13 mouse cellular contexts compared by ENCODE assay signal in the genomic region with DNA sequence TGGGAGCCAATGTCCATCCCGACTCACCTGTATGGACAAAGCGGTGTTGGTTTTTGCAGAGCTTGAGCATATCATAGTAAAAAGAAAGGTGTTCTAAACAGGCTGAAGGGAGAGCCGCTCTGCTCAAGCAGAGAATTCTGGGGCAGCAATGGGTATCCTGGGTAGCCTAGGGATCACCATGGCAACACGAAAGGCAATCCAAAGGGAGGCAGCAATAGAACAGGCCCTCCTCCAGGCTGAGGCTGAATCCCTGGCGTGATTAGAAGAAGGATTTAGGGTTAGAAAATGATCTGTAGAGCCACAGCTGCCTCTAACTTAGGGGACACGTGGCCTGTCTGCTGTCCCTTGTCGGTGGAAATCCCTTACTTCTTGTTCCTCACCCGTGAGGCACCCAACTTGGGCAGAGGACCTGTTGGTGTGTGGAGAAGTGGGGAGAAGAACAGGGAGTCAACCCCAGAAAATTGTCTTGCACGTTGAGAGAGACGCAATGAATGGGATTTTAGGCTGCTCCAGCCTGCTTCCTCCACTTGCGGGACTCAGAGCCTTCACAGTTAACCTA. TPM values are rescaled to one million over a fixed set of nuclear protein-coding genes. Genes with fewer than 3 reads are reported as not detected.
DNase-seq lines count a peak whose midpoint lies in the region; ATAC-seq and TF ChIP-seq lines count a peak whose summit lies in the region.
"Had no signal": no experiment of that assay in that cellular context is flagged by ENCODE, and none has a peak within 500 bp of the region (broad histone marks: within the 10 kb centered on the region; RNA-seq: fewer than 3 reads in every experiment).

No protein-coding gene starts in this region.

- no peak overlapping the region for H3K4me2 ChIP-seq in forebrain, postnatal 0 days (ENCODE audit: low read depth)
- no peak overlapping the region for H3K4me2 ChIP-seq in neural tube, embryonic 15.5 days
- no peak overlapping the region for H3K4me2 ChIP-seq in intestine, postnatal 0 days (replicated peaks; ENCODE audit: low read depth)
- H3K4me2 ChIP-seq: heart, embryonic 13.5 days had no signal

- 13% methylated on average over 11 of the region's 11 CpGs for WGBS in forebrain, postnatal 0 days
- 24% methylated on average over 11 of the region's 11 CpGs for WGBS in neural tube, embryonic 15.5 days
- 68% methylated on average over 11 of the region's 11 CpGs for WGBS in intestine, postnatal 0 days

- intact Hi-C loops in left cerebral cortex, adult 2 months (cut with DNase I): no loop called here

- peak; percentile 86 for ATAC-seq in forebrain, postnatal 0 days
- peak; percentile 60; the same call in 1 of the 2 replicates for ATAC-seq in neural tube, embryonic 15.5 days (ENCODE audit: low FRiP score)
- ATAC-seq in intestine, postnatal 0 days: no peak

- H3K4me3 ChIP-seq in left cerebral cortex, adult 2 months: no peak overlapping the region
- H3K4me3 ChIP-seq in forebrain, postnatal 0 days (ENCODE audit: low read depth, low read length): no peak overlapping the region
- H3K4me3 ChIP-seq in neural tube, embryonic 15.5 days (replicated peaks): no peak overlapping the region
- no peak overlapping the region for H3K4me3 ChIP-seq in intestine, postnatal 0 days (ENCODE audit: low read depth, low read length)
- H3K4me3 ChIP-seq: heart, embryonic 13.5 days; megakaryocyte, embryonic 14.5 days had no signal

- peak; percentile 33 to 54 for DNase-seq in left cerebral cortex, adult 2 months (ENCODE audit: extremely low spot score in 1 of 2, low spot score in 2 of 2)
- DNase-seq in left cerebral cortex, adult 11 months (ENCODE audit: low spot score): no peak
- DNase-seq in forebrain, postnatal 0 days: peak; percentile 72
- DNase-seq in layer of hippocampus, postnatal 25 days (ENCODE audit: extremely low spot score in 1 of 2, low spot score in 1 of 2): peak; percentile 28 to 36
- no peak for DNase-seq in lung, postnatal 4 days
- no peak for DNase-seq in thymus, postnatal 10 days (ENCODE audit: low spot score in 2 of 2)
- DNase-seq: kidney, adult 9 months; liver had no signal

- no peak for TF ChIP-seq CTCF in left cerebral cortex, adult 2 months (IDR thresholded peaks at IDR 0.05)
- no peak for TF ChIP-seq CTCF in forebrain, postnatal 0 days (IDR thresholded peaks at IDR 0.05; ENCODE audit: low read depth)
- no peak for TF ChIP-seq CTCF in intestine, postnatal 0 days (IDR thresholded peaks at IDR 0.05; ENCODE audit: low read depth)

- no peaks in the 10 kb centered on the region for H3K27me3 ChIP-seq in forebrain, postnatal 0 days (ENCODE audit: insufficient read depth, low read length)
- H3K27me3 ChIP-seq in neural tube, embryonic 15.5 days (replicated peaks): no peaks in the 10 kb centered on the region
- H3K27me3 ChIP-seq in intestine, postnatal 0 days (replicated peaks; ENCODE audit: control insufficient read depth, insufficient read depth, low read length): no peaks in the 10 kb centered on the region

- H3K9me3 ChIP-seq in forebrain, postnatal 0 days (ENCODE audit: low read length): no peaks in the 10 kb centered on the region
- H3K9me3 ChIP-seq in neural tube, embryonic 15.5 days (replicated peaks): no peaks in the 10 kb centered on the region
- H3K9me3 ChIP-seq in intestine, postnatal 0 days (ENCODE audit: control insufficient read depth): 0 out of 2 replicates have a peak, but pooled peaks cover 4% of the 10 kb centered on the region

- peak overlapping the region; percentile 64 for H3K27ac ChIP-seq in left cerebral cortex, adult 2 months
- peak overlapping the region; percentile 47 for H3K27ac ChIP-seq in forebrain, postnatal 0 days (ENCODE audit: low read depth, low read length)
- no peak overlapping the region for H3K27ac ChIP-seq in neural tube, embryonic 15.5 days (replicated peaks)
- no peak overlapping the region for H3K27ac ChIP-seq in intestine, postnatal 0 days (ENCODE audit: low read depth, low read length)
- H3K27ac ChIP-seq: heart, embryonic 13.5 days had no signal

- H3K4me1 ChIP-seq in forebrain, postnatal 0 days (ENCODE audit: insufficient read depth): peaks cover 19% of the 10 kb centered on the region
- H3K4me1 ChIP-seq in neural tube, embryonic 15.5 days: peaks cover 34% of the 10 kb centered on the region
- H3K4me1 ChIP-seq in intestine, postnatal 0 days (replicated peaks; ENCODE audit: control insufficient read depth, insufficient read depth, low read length): no peaks in the 10 kb centered on the region

- H3K36me3 ChIP-seq in forebrain, postnatal 0 days (ENCODE audit: insufficient read depth): no peaks in the 10 kb centered on the region
- H3K36me3 ChIP-seq in neural tube, embryonic 15.5 days: no peaks in the 10 kb centered on the region
- H3K36me3 ChIP-seq in intestine, postnatal 0 days (ENCODE audit: control insufficient read depth, insufficient read depth): no peaks in the 10 kb centered on the region
- H3K36me3 ChIP-seq: heart, embryonic 13.5 days had no signal

- H3K9ac ChIP-seq in forebrain, postnatal 0 days: no peak overlapping the region
- H3K9ac ChIP-seq in neural tube, embryonic 15.5 days (replicated peaks): no peak overlapping the region
- H3K9ac ChIP-seq in intestine, postnatal 0 days (ENCODE audit: low read depth, low read length): no peak overlapping the region
- H3K9ac ChIP-seq: heart, embryonic 13.5 days had no signal

RNA-seq across cellular contexts. Expression of gene 4931429L15Rik, which starts 3.9 kb away (rescaled TPM):
- not detected for total RNA-seq in left cerebral cortex, adult 2 months (2021)
- not detected in 2 replicates for total RNA-seq in forebrain, postnatal 0 days (2014; rRNA removed)
- polyA plus RNA-seq in forebrain, postnatal 0 days (2015; fragmentation: Nextera tagmentation; extraction: Ambion mirVana): not detected in 2 replicates
- total RNA-seq in layer of hippocampus, postnatal 25 days (2021): not detected
- not detected in 2 replicates for polyA plus RNA-seq in neural tube, embryonic 15.5 days (2015; fragmentation: Nextera tagmentation; extraction: Ambion mirVana)
- not detected in 2 replicates for polyA plus RNA-seq in intestine, postnatal 0 days (2015; fragmentation: Nextera tagmentation; extraction: Ambion mirVana)
- polyA plus RNA-seq: heart, embryonic 13.5 days had no signal

RNA-seq across cellular contexts. Expression of gene Bud13, which starts 33.1 kb away (rescaled TPM):
- 10 to 100 TPM; 10.4 to 11.0 TPM for total RNA-seq in left cerebral cortex, adult 2 months (2021)
- 13.5 and 14.7 TPM in 2 replicates for total RNA-seq in forebrain, postnatal 0 days (2014; rRNA removed)
- polyA plus RNA-seq in forebrain, postnatal 0 days (2015; fragmentation: Nextera tagmentation; extraction: Ambion mirVana): 11.5 and 12.8 TPM in 2 replicates
- total RNA-seq in layer of hippocampus, postnatal 25 days (2021): 10 to 100 TPM; 10.2 to 13.0 TPM
- 14.5 and 16.4 TPM in 2 replicates for polyA plus RNA-seq in neural tube, embryonic 15.5 days (2015; fragmentation: Nextera tagmentation; extraction: Ambion mirVana)
- 6.4 and 8.0 TPM in 2 replicates for polyA plus RNA-seq in intestine, postnatal 0 days (2015; fragmentation: Nextera tagmentation; extraction: Ambion mirVana)

RNA-seq across cellular contexts. Expression of gene Zpr1, which starts 43.0 kb away (rescaled TPM):
- total RNA-seq in left cerebral cortex, adult 2 months (2021): 10 to 100 TPM; 38.6 to 38.9 TPM
- total RNA-seq in forebrain, postnatal 0 days (2014; rRNA removed): 34.3 and 44.1 TPM in 2 replicates
- polyA plus RNA-seq in forebrain, postnatal 0 days (2015; fragmentation: Nextera tagmentation; extraction: Ambion mirVana): 49.1 and 56.0 TPM in 2 replicates
- total RNA-seq in layer of hippocampus, postnatal 25 days (2021): 10 to 100 TPM; 32.3 to 32.4 TPM
- 56.5 and 57.1 TPM in 2 replicates for polyA plus RNA-seq in neural tube, embryonic 15.5 days (2015; fragmentation: Nextera tagmentation; extraction: Ambion mirVana)
- 21.6 and 24.4 TPM in 2 replicates for polyA plus RNA-seq in intestine, postnatal 0 days (2015; fragmentation: Nextera tagmentation; extraction: Ambion mirVana)

RNA-seq across cellular contexts. Expression of gene Apoa5, which starts 47.5 kb away (rescaled TPM):
- total RNA-seq in left cerebral cortex, adult 2 months (2021): not detected
- total RNA-seq in forebrain, postnatal 0 days (2014; rRNA removed): not detected in 2 replicates
- polyA plus RNA-seq in forebrain, postnatal 0 days (2015; fragmentation: Nextera tagmentation; extraction: Ambion mirVana): not detected in 2 replicates
- not detected for total RNA-seq in layer of hippocampus, postnatal 25 days (2021)
- polyA plus RNA-seq in neural tube, embryonic 15.5 days (2015; fragmentation: Nextera tagmentation; extraction: Ambion mirVana): not detected in 2 replicates
- polyA plus RNA-seq in intestine, postnatal 0 days (2015; fragmentation: Nextera tagmentation; extraction: Ambion mirVana): 0.56 and 0.64 TPM in 2 replicates
- polyA plus RNA-seq: frontal cortex, adult 2 months; heart, embryonic 13.5 days had no signal

Comparison
In these comparisons a context has a peak if more than half of its experiments do, and no peak if none do; other contexts are left out.
1. DNase-seq: peak in left cerebral cortex, adult 2 months (2 of 2), forebrain, postnatal 0 days (single experiment) and layer of hippocampus, postnatal 25 days (2 of 2); none in left cerebral cortex, adult 11 months (single experiment), lung, postnatal 4 days (0 of 2) and thymus, postnatal 10 days (0 of 2).
2. H3K27ac ChIP-seq: peak in left cerebral cortex, adult 2 months (single experiment) and forebrain, postnatal 0 days (single experiment); none in neural tube, embryonic 15.5 days (single experiment) and intestine, postnatal 0 days (single experiment).